Mouse (Mus musculus) embryonic facial prominence, embryonic 15.5 days (tissue): ENCODE data around the gene Scn10a. TPM values are rescaled to one million over a fixed set of nuclear protein-coding genes. Genes with fewer than 3 reads are reported as not detected.

Experiments used
- ATAC-seq: fragments of 200-750 bp; cut with Nextera tagmentation; 2 replicates; pipeline ENCODE4 v1.8.0; 2017; ENCODE audit warnings: low read depth, moderate TSS enrichment; ENCODE audit not compliant: insufficient number of reproducible peaks, low FRiP score, low TSS enrichment
- H3K27ac ChIP-seq: fragments of 300-500 bp; sonication (generic); replicated peaks from 2 replicates; pipeline ENCODE4 v1.5.1; 2015; ENCODE audit warnings: mild to moderate bottlenecking, inconsistent platforms
- H3K27me3 ChIP-seq: fragments of 300-500 bp; sonication (generic); 2 replicates; pipeline ENCODE4 v1.6.1; 2015; ENCODE audit warnings: inconsistent platforms
- H3K36me3 ChIP-seq: fragments of 300-500 bp; sonication (generic); 2 replicates; pipeline ENCODE4 v1.6.1; 2015; ENCODE audit warnings: mild to moderate bottlenecking, inconsistent platforms
- H3K4me1 ChIP-seq: fragments of 300-500 bp; sonication (generic); 2 replicates; pipeline ENCODE4 v1.6.1; 2015; ENCODE audit warnings: inconsistent platforms
- H3K4me2 ChIP-seq: fragments of 300-500 bp; sonication (generic); replicated peaks from 2 replicates; pipeline ENCODE4 v1.6.1; 2015; ENCODE audit warnings: mild to moderate bottlenecking, inconsistent platforms
- H3K4me3 ChIP-seq: fragments of 300-500 bp; sonication (generic); replicated peaks from 2 replicates; pipeline ENCODE4 v1.5.1; 2015; ENCODE audit warnings: mild to moderate bottlenecking, inconsistent platforms
- H3K9ac ChIP-seq: fragments of 300-500 bp; sonication (generic); 2 replicates; pipeline ENCODE4 v1.6.1; 2015; ENCODE audit warnings: inconsistent platforms
- H3K9me3 ChIP-seq: fragments of 300-500 bp; sonication (generic); replicated peaks from 2 replicates; pipeline ENCODE4 v1.6.1; 2016; ENCODE audit warnings: inconsistent platforms
- WGBS: fragments of 180-500 bp; shearing (Covaris S2); methylation state at CpG from one replicate; pipeline ENCODE4 v1.1.7; 2015; 5-methylcytosine and 5-hydroxymethylcytosine counted together
- polyA plus RNA-seq: library from polyadenylated mRNA; unstranded; fragments of >200 nt; fragmentation: Nextera tagmentation; extraction: Ambion mirVana; gene quantifications from 2 replicates; pipeline ENCODE4 v1.2.1, GENCODE M21; 2015

Gene Scn10a
- polyA plus RNA-seq, 1 experiment from 2014 or later = 0.05 TPM

GRCm38 (mm10) chr9:119604607-119605006, 114.5 kb downstream of the Scn10a start:
- no peak overlapping the region for H3K9ac ChIP-seq
- WGBS = 34% methylated on average over 8 of the region's 8 CpGs
- no peaks in the 10 kb centered on the region for H3K9me3 ChIP-seq
- peaks cover 6% of the 10 kb centered on the region for H3K4me1 ChIP-seq
- ATAC-seq = no peak
- H3K27ac ChIP-seq = no peak overlapping the region
- H3K27me3 ChIP-seq = no peaks in the 10 kb centered on the region
- H3K36me3 ChIP-seq = no peaks in the 10 kb centered on the region
- H3K4me2 ChIP-seq = no peak overlapping the region
- H3K4me3 ChIP-seq = no peak overlapping the region

GRCm38 (mm10) chr9:119598501-119598900, 120.6 kb downstream of the Scn10a start:
- no peak for ATAC-seq
- no peak overlapping the region for H3K27ac ChIP-seq
- H3K27me3 ChIP-seq = no peaks in the 10 kb centered on the region
- H3K4me3 ChIP-seq = no peak overlapping the region
- no peaks in the 10 kb centered on the region for H3K36me3 ChIP-seq
- no peaks in the 10 kb centered on the region for H3K4me1 ChIP-seq
- H3K9me3 ChIP-seq = no peaks in the 10 kb centered on the region
- H3K9ac ChIP-seq = no peak overlapping the region
- 81% methylated on average over 10 of the region's 10 CpGs for WGBS
- no peak overlapping the region for H3K4me2 ChIP-seq

GRCm38 (mm10) chr9:119597332-119597731, 121.8 kb downstream of the Scn10a start:
- ATAC-seq = no peak
- Histone ChIP-seq H3K36me3 (no peaks in the 10 kb centered on the region), H3K9me3 (no peaks in the 10 kb centered on the region), H3K27ac (no peak overlapping the region), H3K4me2 (no peak overlapping the region), H3K9ac (no peak overlapping the region), H3K4me1 (no peaks in the 10 kb centered on the region), H3K27me3 (no peaks in the 10 kb centered on the region), H3K4me3 (no peak overlapping the region)
- WGBS = 75% methylated on average over 8 of the region's 8 CpGs

GRCm38 (mm10) chr9:119589592-119589991, 129.5 kb downstream of the Scn10a start:
- Histone ChIP-seq H3K4me3 (no peak overlapping the region), H3K4me2 (no peak overlapping the region), H3K27me3 (peaks cover 10% of the 10 kb centered on the region), H3K4me1 (peaks cover 4% of the 10 kb centered on the region; the same call in 1 of the 2 replicates), H3K36me3 (no peaks in the 10 kb centered on the region), H3K27ac (no peak overlapping the region), H3K9me3 (no peaks in the 10 kb centered on the region), H3K9ac (no peak overlapping the region)
- 86% methylated on average over 8 of the region's 8 CpGs for WGBS
- no peak for ATAC-seq

GRCm38 (mm10) chr9:119588763-119589449, 130.2 kb downstream of the Scn10a start:
- Histone ChIP-seq H3K27me3 (peaks cover 14% of the 10 kb centered on the region), H3K4me1 (peaks cover 4% of the 10 kb centered on the region; the same call in 1 of the 2 replicates), H3K4me3 (no peak overlapping the region), H3K36me3 (no peaks in the 10 kb centered on the region), H3K9me3 (no peaks in the 10 kb centered on the region), H3K4me2 (peak overlapping the region; percentile 25; the same call in 1 of the 2 replicates), H3K27ac (no peak overlapping the region), H3K9ac (no peak overlapping the region)
- 32% methylated on average over 26 of the region's 26 CpGs for WGBS
- ATAC-seq = no peak; the same call in 1 of the 2 replicates

GRCm38 (mm10) chr9:119580668-119581067, 138.5 kb downstream of the Scn10a start:
- WGBS = under 1% methylated on average over 6 of the region's 6 CpGs
- H3K4me3 ChIP-seq = no peak overlapping the region
- no peak for ATAC-seq

GRCm38 (mm10) chr9:119580187-119580586, 138.9 kb downstream of the Scn10a start:
- WGBS = 90% methylated on average over 17 of the region's 17 CpGs

More at GRCm38 (mm10) chr9:119580668-119581067, 138.5 kb downstream of the Scn10a start:
- H3K27me3 ChIP-seq = peaks cover 63% of the 10 kb centered on the region
- H3K27ac ChIP-seq = no peak overlapping the region
- H3K9ac ChIP-seq = no peak overlapping the region
- H3K36me3 ChIP-seq = no peaks in the 10 kb centered on the region
- no peaks in the 10 kb centered on the region for H3K9me3 ChIP-seq
- peaks cover 20% of the 10 kb centered on the region for H3K4me1 ChIP-seq
- H3K4me2 ChIP-seq = no peak overlapping the region

GRCm38 (mm10) chr9:119578636-119579438, 140.3 kb downstream of the Scn10a start, which contains the start of gene Scn5a:
Gene Scn5a (minus strand): TSS chr9:119579016.
- Histone ChIP-seq H3K4me2 (peak within 1 kb of the TSS; percentile 98), H3K27ac (no peak within 1 kb of the TSS), H3K9me3 (no peaks in the 10 kb centered on the region), H3K36me3 (no peaks in the 10 kb centered on the region), H3K27me3 (peaks cover 74% of the 10 kb centered on the region), H3K9ac (peak within 1 kb of the TSS; percentile 40; the same call in 1 of the 2 replicates), H3K4me3 (peak within 1 kb of the TSS; percentile 54), H3K4me1 (peaks cover 20% of the 10 kb centered on the region)
- 1% methylated on average over 81 of the region's 99 CpGs for WGBS
- peak; percentile 69 for ATAC-seq

More at GRCm38 (mm10) chr9:119580187-119580586, 138.9 kb downstream of the Scn10a start:
- Histone ChIP-seq H3K9ac (no peak overlapping the region), H3K4me1 (peaks cover 20% of the 10 kb centered on the region), H3K36me3 (no peaks in the 10 kb centered on the region), H3K4me3 (no peak overlapping the region), H3K4me2 (no peak overlapping the region), H3K9me3 (no peaks in the 10 kb centered on the region), H3K27me3 (peaks cover 68% of the 10 kb centered on the region), H3K27ac (no peak overlapping the region)
- no peak for ATAC-seq

- under 1% methylated on average over 24 of the region's 24 CpGs for WGBS
- no peak for ATAC-seq
- peaks cover 20% of the 10 kb centered on the region for H3K4me1 ChIP-seq
- peak overlapping the region; percentile 54 for H3K4me3 ChIP-seq
- H3K9me3 ChIP-seq = no peaks in the 10 kb centered on the region
- peak overlapping the region; percentile 98 for H3K4me2 ChIP-seq
- no peak overlapping the region for H3K27ac ChIP-seq
- peak overlapping the region; percentile 40; the same call in 1 of the 2 replicates for H3K9ac ChIP-seq
- H3K27me3 ChIP-seq = peaks cover 80% of the 10 kb centered on the region
- H3K36me3 ChIP-seq = no peaks in the 10 kb centered on the region
Measured at GRCm38 (mm10) chr9:119578311-119578635, 140.8 kb downstream of the Scn10a start.

- no peak for ATAC-seq
- WGBS = 79% methylated on average over 2 of the region's 2 CpGs
- no peaks in the 10 kb centered on the region for H3K9me3 ChIP-seq
Measured at GRCm38 (mm10) chr9:119576977-119577376, 142.1 kb downstream of the Scn10a start.

GRCm38 (mm10) chr9:119575732-119576131, 143.4 kb downstream of the Scn10a start:
- no peak overlapping the region for H3K4me3 ChIP-seq
- peaks cover 29% of the 10 kb centered on the region for H3K4me1 ChIP-seq
- no peaks in the 10 kb centered on the region for H3K36me3 ChIP-seq
- no peak for ATAC-seq
- H3K27ac ChIP-seq = no peak overlapping the region
- no peaks in the 10 kb centered on the region for H3K9me3 ChIP-seq
- peaks cover 96% of the 10 kb centered on the region for H3K27me3 ChIP-seq
- 47% methylated on average over 9 of the region's 9 CpGs for WGBS
- no peak overlapping the region for H3K9ac ChIP-seq
- no peak overlapping the region for H3K4me2 ChIP-seq

More at GRCm38 (mm10) chr9:119576977-119577376, 142.1 kb downstream of the Scn10a start:
- H3K27me3 ChIP-seq = peaks cover 90% of the 10 kb centered on the region
- H3K4me3 ChIP-seq = no peak overlapping the region
- no peak overlapping the region for H3K4me2 ChIP-seq
- H3K9ac ChIP-seq = no peak overlapping the region
- H3K4me1 ChIP-seq = peaks cover 20% of the 10 kb centered on the region
- no peaks in the 10 kb centered on the region for H3K36me3 ChIP-seq
- no peak overlapping the region for H3K27ac ChIP-seq
